Mouse (Mus musculus) activated CD4-positive, CD25-positive, alpha-beta regulatory T cell (primary cell): ENCODE results near the gene Psg22. TPM values are rescaled to one million over a fixed set of nuclear protein-coding genes. Genes with fewer than 3 reads are reported as not detected.

Source experiments
- polyA plus RNA-seq, 2 experiments: library from polyadenylated mRNA; unstranded; fragments of 100-300 nt; shearing (Covaris generic); gene quantifications; one replicate each; pipeline ENCODE4 v1.2.1; 2017

Gene Psg22
- not detected for polyA plus RNA-seq

GRCm38 (mm10) chr7:18717790-18718189, at the start of gene Psg22:
Psg22 (plus strand) TSS chr7:18718090.

GRCm38 (mm10) chr7:18686085-18686484, 31.8 kb upstream of the Psg22 start, which contains the start of gene Psg20:
Psg20 (minus strand) TSS chr7:18686185.

Other genes starting within 250 kb of the Psg22 start
- gene Psg26, start 233.9 kb upstream of the Psg22 start, polyA plus RNA-seq, result under 1 TPM in 1 of 2 experiments, not detected in 1; 0.11 TPM
- not detected for gene Psg25, start 185.8 kb upstream of the Psg22 start, polyA plus RNA-seq
- gene Psg27, start 150.8 kb upstream of the Psg22 start, polyA plus RNA-seq, result not detected
- gene Psg23, start 101.6 kb upstream of the Psg22 start, polyA plus RNA-seq, result under 1 TPM; 0.11 to 0.14 TPM
- gene Psg21, start 61.4 kb upstream of the Psg22 start, polyA plus RNA-seq, result under 1 TPM in 1 of 2 experiments, not detected in 1; 0.17 TPM
- not detected for gene Psg20, start 31.9 kb upstream of the Psg22 start, polyA plus RNA-seq
- not detected for gene Psg19, start 80.4 kb downstream of the Psg22 start, polyA plus RNA-seq
- not detected for gene Psg17, start 103.5 kb downstream of the Psg22 start, polyA plus RNA-seq
- gene Mill2, start 121.9 kb downstream of the Psg22 start, polyA plus RNA-seq, result under 1 TPM in 1 of 2 experiments, not detected in 1; 0.77 TPM
- gene Pglyrp1, start 153.2 kb downstream of the Psg22 start, polyA plus RNA-seq, result 100 to 1,000 TPM; 131 to 365 TPM
- 10 to 100 TPM; 29.2 to 30.6 TPM for gene Ccdc61, start 192.3 kb downstream of the Psg22 start, polyA plus RNA-seq
- under 1 TPM in 1 of 2 experiments, not detected in 1; 0.05 TPM for gene Nova2, start 207.8 kb downstream of the Psg22 start, polyA plus RNA-seq